Mouse (Mus musculus): ENCODE measurements around the gene Rbbp7. TPM values are rescaled to one million over a fixed set of nuclear protein-coding genes. Genes with fewer than 3 reads are reported as not detected.

Rbbp7 gene
- polyA plus RNA-seq, 1 experiment from 2014 or later = 440 TPM

DNA sequence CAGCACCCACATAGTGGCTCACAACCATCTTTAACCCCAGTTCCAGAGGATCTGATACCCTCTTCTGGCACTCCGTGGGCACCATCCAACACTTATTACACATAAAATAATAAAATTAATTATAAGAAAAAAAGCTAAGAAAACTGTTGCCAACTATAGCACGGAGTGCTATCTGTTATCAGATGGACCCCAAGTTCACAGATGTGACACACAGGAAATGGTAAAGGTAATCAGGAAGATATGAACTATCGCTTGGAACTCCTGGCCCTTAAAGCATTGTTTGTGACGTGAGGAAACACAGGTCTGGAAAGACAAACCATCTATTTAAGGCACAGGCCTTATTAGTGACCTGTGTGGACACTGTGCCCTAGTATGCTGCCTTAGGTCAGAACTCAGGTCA lies 30.2 kb upstream of the Rbbp7 start:
- no peak for TF ChIP-seq CTCF (IDR thresholded peaks at IDR 0.05; ENCODE audit: low read depth)
- no peak overlapping the region for H3K4me3 ChIP-seq (replicated peaks; ENCODE audit: low read depth, low read length)
- no peaks in the 10 kb centered on the region for H3K27me3 ChIP-seq (ENCODE audit: insufficient read depth, low read length)
- no peak for DNase-seq (ENCODE audit: low spot score)
- no peaks in the 10 kb centered on the region for H3K4me1 ChIP-seq (replicated peaks; ENCODE audit: insufficient read depth, low read length)
- no peak overlapping the region for H3K27ac ChIP-seq
- ATAC-seq (replicated peaks; ENCODE audit: low FRiP score, low read depth) = no peak
- WGBS = 82% methylated on average over 4 of the region's 4 CpGs
- H3K9me3 ChIP-seq (replicated peaks; ENCODE audit: low read length) = no peaks in the 10 kb centered on the region
- no peaks in the 10 kb centered on the region for H3K36me3 ChIP-seq (ENCODE audit: insufficient read depth, low read length)
- H3K9ac ChIP-seq (ENCODE audit: low read depth, low read length) = no peak overlapping the region
- no peak overlapping the region for H3K4me2 ChIP-seq (ENCODE audit: low read length)

DNA sequence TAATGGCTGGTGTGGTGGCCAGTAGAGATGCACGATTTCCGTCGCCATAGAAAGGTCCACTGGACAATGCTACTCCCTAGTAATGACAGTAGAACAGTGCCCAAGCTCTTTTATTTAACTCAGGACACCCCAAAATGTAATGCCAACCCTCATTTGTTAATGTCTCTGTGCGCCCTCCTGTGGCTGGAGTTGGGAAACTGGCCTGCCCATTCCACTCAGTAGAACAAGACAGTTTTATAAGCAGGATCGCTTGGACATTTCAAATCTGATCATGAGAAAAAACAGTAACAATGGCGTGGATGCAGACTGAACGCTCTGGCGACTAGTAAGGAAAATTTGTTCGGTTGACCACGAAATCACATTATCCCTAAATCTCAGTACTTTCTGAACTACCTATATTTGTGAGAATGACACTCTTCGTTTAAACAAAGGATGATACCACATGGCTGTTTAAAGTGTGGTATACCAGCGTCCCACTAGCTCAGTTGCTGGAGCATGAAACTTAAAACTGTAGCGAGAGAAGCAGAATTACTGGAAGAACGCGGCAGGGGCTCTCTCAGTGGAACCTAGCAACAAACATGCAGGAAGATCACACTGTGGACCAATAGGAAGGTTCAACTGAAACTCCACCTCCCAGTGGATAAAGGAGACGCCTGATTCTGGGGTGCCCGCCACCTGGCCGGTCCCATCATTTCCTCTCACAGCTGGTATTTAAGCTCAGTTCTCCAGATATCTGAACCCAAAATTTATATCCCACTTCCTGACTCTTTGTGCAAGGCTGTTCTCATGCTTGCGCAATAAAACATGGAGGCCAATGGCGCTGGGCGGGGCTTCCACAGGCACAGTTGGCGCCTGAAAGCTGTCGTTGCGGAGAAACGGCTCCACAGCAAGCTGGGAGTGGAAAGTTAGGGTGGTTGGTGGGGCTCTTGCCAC lies 24.9 kb upstream of the Rbbp7 start:
- ATAC-seq (replicated peaks; ENCODE audit: low FRiP score, low read depth) (peak; percentile 82), DNase-seq (ENCODE audit: low spot score) (peak; percentile 80)
- Histone ChIP-seq H3K4me2 (ENCODE audit: low read length) (peak overlapping the region; percentile 58), H3K27me3 (ENCODE audit: insufficient read depth, low read length) (no peaks in the 10 kb centered on the region), H3K9me3 (replicated peaks; ENCODE audit: low read length) (no peaks in the 10 kb centered on the region), H3K27ac (peak overlapping the region; percentile 90), H3K9ac (ENCODE audit: low read depth, low read length) (peak overlapping the region; percentile 42), H3K36me3 (ENCODE audit: insufficient read depth, low read length) (no peaks in the 10 kb centered on the region), H3K4me1 (replicated peaks; ENCODE audit: insufficient read depth, low read length) (no peaks in the 10 kb centered on the region), H3K4me3 (replicated peaks; ENCODE audit: low read depth, low read length) (peak overlapping the region; percentile 32)
- peak; percentile 67 for TF ChIP-seq CTCF (IDR thresholded peaks at IDR 0.05; ENCODE audit: low read depth)
- WGBS = 34% methylated on average over 25 of the region's 25 CpGs

- 37% methylated on average over 9 of the region's 9 CpGs for WGBS
- peak overlapping the region; percentile 90 for H3K27ac ChIP-seq
- peak overlapping the region; percentile 42 for H3K9ac ChIP-seq (ENCODE audit: low read depth, low read length)
- DNase-seq (ENCODE audit: low spot score) (peak; percentile 33), ATAC-seq (replicated peaks; ENCODE audit: low FRiP score, low read depth) (peak; percentile 92)
- H3K4me3 ChIP-seq (replicated peaks; ENCODE audit: low read depth, low read length) = peak overlapping the region; percentile 32
- TF ChIP-seq CTCF (IDR thresholded peaks at IDR 0.05; ENCODE audit: low read depth) = no peak
- no peaks in the 10 kb centered on the region for H3K27me3 ChIP-seq (ENCODE audit: insufficient read depth, low read length)
- H3K36me3 ChIP-seq (ENCODE audit: insufficient read depth, low read length) = no peaks in the 10 kb centered on the region
- peak overlapping the region; percentile 58 for H3K4me2 ChIP-seq (ENCODE audit: low read length)
- no peaks in the 10 kb centered on the region for H3K9me3 ChIP-seq (replicated peaks; ENCODE audit: low read length)
- no peaks in the 10 kb centered on the region for H3K4me1 ChIP-seq (replicated peaks; ENCODE audit: insufficient read depth, low read length)
Observed at GRCm38 (mm10) chrX:162736140-162736659, 24.0 kb upstream of the Rbbp7 start.

DNA sequence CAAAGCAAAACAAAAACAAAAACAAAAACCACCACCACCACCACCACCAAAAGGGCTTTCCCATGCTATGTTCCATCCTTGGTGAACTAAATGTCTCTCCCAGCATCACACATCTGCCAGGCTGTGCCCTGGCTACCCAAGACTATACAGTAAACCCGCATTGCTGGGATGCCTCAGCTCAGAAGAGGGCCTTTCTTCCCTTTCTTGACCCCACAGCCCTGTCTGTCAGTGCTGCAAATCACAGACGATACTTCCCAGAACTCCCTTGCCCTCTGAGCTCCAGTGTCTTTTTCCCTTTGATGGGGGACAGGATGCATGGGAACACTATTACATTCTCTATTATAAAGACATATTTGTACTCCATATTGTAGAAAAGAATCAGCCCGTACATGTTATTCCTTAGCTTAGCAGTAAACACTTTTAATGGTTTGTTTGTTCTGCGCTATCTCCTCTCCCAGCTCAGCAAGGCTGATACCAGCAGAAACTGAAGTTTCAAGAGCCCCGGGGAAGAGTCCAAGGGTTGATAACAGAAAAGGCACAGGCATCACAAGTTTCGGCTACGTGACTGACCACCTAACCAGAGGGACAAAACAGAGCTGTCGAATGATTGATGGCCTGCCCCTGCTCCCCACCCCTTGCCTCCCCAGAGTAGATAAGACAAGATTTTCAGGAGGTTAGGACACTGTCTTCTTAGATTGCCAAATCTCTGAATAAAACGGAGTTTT lies 11.3 kb upstream of the Rbbp7 start:
- DNase-seq (ENCODE audit: low spot score) (peak; percentile 15), ATAC-seq (replicated peaks; ENCODE audit: low FRiP score, low read depth) (no peak)
- Histone ChIP-seq H3K4me1 (replicated peaks; ENCODE audit: insufficient read depth, low read length) (no peaks in the 10 kb centered on the region), H3K27me3 (ENCODE audit: insufficient read depth, low read length) (no peaks in the 10 kb centered on the region), H3K9me3 (replicated peaks; ENCODE audit: low read length) (no peaks in the 10 kb centered on the region), H3K4me2 (ENCODE audit: low read length) (no peak overlapping the region), H3K4me3 (replicated peaks; ENCODE audit: low read depth, low read length) (no peak overlapping the region), H3K27ac (no peak overlapping the region), H3K9ac (ENCODE audit: low read depth, low read length) (no peak overlapping the region), H3K36me3 (ENCODE audit: insufficient read depth, low read length) (no peaks in the 10 kb centered on the region)
- no peak for TF ChIP-seq CTCF (IDR thresholded peaks at IDR 0.05; ENCODE audit: low read depth)
- 63% methylated on average over 9 of the region's 9 CpGs for WGBS

GRCm38 (mm10) chrX:162752418-162752817 lies 7.8 kb upstream of the Rbbp7 start:
- Histone ChIP-seq H3K9me3 (replicated peaks; ENCODE audit: low read length) (no peaks in the 10 kb centered on the region), H3K4me3 (replicated peaks; ENCODE audit: low read depth, low read length) (no peak overlapping the region), H3K4me2 (ENCODE audit: low read length) (no peak overlapping the region), H3K36me3 (ENCODE audit: insufficient read depth, low read length) (no peaks in the 10 kb centered on the region), H3K27ac (no peak overlapping the region), H3K4me1 (replicated peaks; ENCODE audit: insufficient read depth, low read length) (no peaks in the 10 kb centered on the region), H3K9ac (ENCODE audit: low read depth, low read length) (no peak overlapping the region), H3K27me3 (ENCODE audit: insufficient read depth, low read length) (no peaks in the 10 kb centered on the region)
- no peak for TF ChIP-seq CTCF (IDR thresholded peaks at IDR 0.05; ENCODE audit: low read depth)
- no peak for DNase-seq (ENCODE audit: low spot score)
- 90% methylated on average over 2 of the region's 2 CpGs for WGBS
- no peak for ATAC-seq (replicated peaks; ENCODE audit: low FRiP score, low read depth)

DNA sequence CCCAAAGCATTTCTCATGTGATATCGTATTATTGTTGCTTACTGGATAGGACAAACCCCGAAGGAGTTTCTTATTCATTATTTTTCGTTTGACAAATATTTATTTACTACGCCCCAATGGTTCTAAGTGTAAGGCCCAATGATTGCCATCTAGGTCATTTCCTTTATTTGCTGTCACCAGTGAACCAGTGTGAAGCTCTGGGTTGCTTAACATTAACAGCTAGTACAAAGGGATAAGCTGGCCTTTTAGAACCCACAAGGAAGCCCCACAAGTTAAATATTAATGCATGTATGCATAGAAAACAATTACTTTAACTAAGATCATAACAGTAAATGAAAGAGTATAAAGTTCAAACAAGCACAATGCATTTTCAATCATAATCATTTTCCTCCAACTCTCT lies 5.9 kb upstream of the Rbbp7 start:
- Histone ChIP-seq H3K4me2 (ENCODE audit: low read length) (no peak overlapping the region), H3K36me3 (ENCODE audit: insufficient read depth, low read length) (no peaks in the 10 kb centered on the region), H3K27me3 (ENCODE audit: insufficient read depth, low read length) (no peaks in the 10 kb centered on the region), H3K9me3 (replicated peaks; ENCODE audit: low read length) (no peaks in the 10 kb centered on the region), H3K9ac (ENCODE audit: low read depth, low read length) (no peak overlapping the region), H3K4me3 (replicated peaks; ENCODE audit: low read depth, low read length) (no peak overlapping the region), H3K4me1 (replicated peaks; ENCODE audit: insufficient read depth, low read length) (no peaks in the 10 kb centered on the region), H3K27ac (no peak overlapping the region)
- TF ChIP-seq CTCF (IDR thresholded peaks at IDR 0.05; ENCODE audit: low read depth) = no peak
- 80% methylated on average over 4 of the region's 4 CpGs for WGBS
- no peak for ATAC-seq (replicated peaks; ENCODE audit: low FRiP score, low read depth)
- DNase-seq (ENCODE audit: low spot score) = no peak

Measured in kidney, postnatal 0 days (tissue).